Mouse (Mus musculus) neural tube, postnatal 0 days (tissue): Measurements from ENCODE around the gene Pigr. TPM values are rescaled to one million over a fixed set of nuclear protein-coding genes. Genes with fewer than 3 reads are reported as not detected.

Experiments used
- polyA plus RNA-seq: library from polyadenylated mRNA; unstranded; fragments of >200 nt; fragmentation: Nextera tagmentation; extraction: Ambion mirVana; gene quantifications from 2 replicates; pipeline ENCODE4 v1.2.1, GENCODE M21; 2015

Pigr gene
- polyA plus RNA-seq, result not detected in 2 replicates

GRCm38 (mm10) chr1:130826448-130826847 is at the start of gene Pigr:
Gene Pigr, plus strand, starts transcription at chr1:130826684.

GRCm38 (mm10) chr1:130800602-130801001 is 25.9 kb upstream of the Pigr start, which contains the start of gene Fcamr:
Gene Fcamr, plus strand, starts transcription at chr1:130800902.

GRCm38 (mm10) chr1:130865541-130866221 is 39.2 kb downstream of the Pigr start, which contains the start of gene Fcmr:
Gene Fcmr, plus strand, starts transcription at chr1:130865669.

GRCm38 (mm10) chr1:130887354-130887753 is 60.9 kb downstream of the Pigr start, which contains the start of gene Il24:
Gene Il24, minus strand, starts transcription at chr1:130887454.

Other genes starting within 250 kb of the Pigr start
- not detected in 2 replicates for gene Zp3r, start 197.1 kb upstream of the Pigr start, polyA plus RNA-seq
- gene C4bp, start 165.1 kb upstream of the Pigr start, polyA plus RNA-seq, result not detected in 2 replicates
- not detected in 2 replicates for gene Gm29427, start 110.9 kb upstream of the Pigr start, polyA plus RNA-seq
- gene Yod1, start 109.4 kb upstream of the Pigr start, polyA plus RNA-seq, result 14.0 and 15.9 TPM in 2 replicates
- 12.1 and 15.5 TPM in 2 replicates for gene Pfkfb2, start 97.4 kb upstream of the Pigr start, polyA plus RNA-seq
- gene AA986860, start 94.7 kb upstream of the Pigr start, polyA plus RNA-seq, result 0.66 and 0.84 TPM in 2 replicates
- gene Fcamr, start 25.8 kb upstream of the Pigr start, polyA plus RNA-seq, result not detected in 2 replicates
- gene Fcmr, start 39.0 kb downstream of the Pigr start, polyA plus RNA-seq, result 3.0 and 3.3 TPM in 2 replicates
- not detected in 2 replicates for gene Il24, start 60.8 kb downstream of the Pigr start, polyA plus RNA-seq
- gene Il20, start 84.8 kb downstream of the Pigr start, polyA plus RNA-seq, result not detected in 2 replicates
- not detected in 2 replicates for gene Il19, start 113.4 kb downstream of the Pigr start, polyA plus RNA-seq
- gene Il10, start 193.2 kb downstream of the Pigr start, polyA plus RNA-seq, result not detected in 2 replicates